Mouse (Mus musculus): ENCODE measurements around the gene Rab20.

GRCm38 (mm10) chr8:11457278-11457677 lies 21.2 kb downstream of the Rab20 start:
- no peak for TF ChIP-seq CTCF (IDR thresholded peaks at IDR 0.05; ENCODE audit: extremely low read depth, insufficient read depth, low read length)
- no peak for TF ChIP-seq POLR2A (IDR thresholded peaks at IDR 0.05; ENCODE audit: extremely low read depth, insufficient read depth, low read length)
